Mouse (Mus musculus): ENCODE measurements around the gene Sugct. TPM values are rescaled to one million over a fixed set of nuclear protein-coding genes. Genes with fewer than 3 reads are reported as not detected.
A peak's percentile ranks its signal among the peaks of the same experiment; 100 is the strongest.

Gene Sugct
- total RNA-seq, 2 experiments from 2014 or later = 6.5 TPM

DNA sequence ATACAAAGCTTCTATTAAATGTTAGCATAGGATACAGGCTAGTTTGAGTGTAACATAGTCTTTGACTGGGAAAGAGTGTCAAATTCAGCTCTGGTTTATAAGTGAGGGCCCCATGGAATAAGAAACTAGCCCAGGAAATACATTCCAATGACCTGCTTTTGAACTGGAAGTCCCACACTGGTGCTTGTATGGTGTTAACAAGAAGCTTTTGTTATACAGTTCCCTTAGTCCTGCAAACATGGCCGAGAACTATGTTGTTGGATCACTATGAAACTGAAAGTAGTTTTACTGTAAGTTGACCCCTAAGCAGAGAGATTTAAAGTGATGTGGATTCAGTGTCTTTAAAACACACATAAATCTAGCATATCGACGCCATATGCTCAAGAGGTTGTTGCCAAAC lies 657.5 kb downstream of the Sugct start:
- no peak for DNase-seq

- no peak for DNase-seq
These were observed 664.6 kb downstream of the Sugct start for GRCm38 (mm10) chr13:17030761-17031160.

DNA sequence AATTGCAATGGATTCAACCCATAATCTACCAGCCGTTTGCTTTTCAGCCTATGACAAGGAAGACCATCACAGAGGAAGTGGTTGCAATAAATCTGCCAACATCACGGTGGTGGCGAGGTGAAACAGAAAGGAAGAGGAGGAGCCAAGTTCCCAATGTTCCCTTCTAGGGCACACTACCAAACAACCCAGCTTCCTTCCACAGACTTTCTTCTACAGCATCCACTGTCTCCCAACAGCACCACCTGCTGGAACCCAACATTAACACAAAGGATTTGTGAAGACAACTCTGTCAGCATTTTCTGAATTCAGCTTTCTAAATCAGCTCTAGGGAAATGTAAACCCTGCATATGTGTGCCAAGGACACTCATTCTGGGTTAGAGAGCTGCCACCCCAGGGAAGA lies 666.8 kb downstream of the Sugct start:
- peak; percentile 73 for DNase-seq

- DNase-seq = no peak
These were observed 667.4 kb downstream of the Sugct start for GRCm38 (mm10) chr13:17027846-17028529.

DNA sequence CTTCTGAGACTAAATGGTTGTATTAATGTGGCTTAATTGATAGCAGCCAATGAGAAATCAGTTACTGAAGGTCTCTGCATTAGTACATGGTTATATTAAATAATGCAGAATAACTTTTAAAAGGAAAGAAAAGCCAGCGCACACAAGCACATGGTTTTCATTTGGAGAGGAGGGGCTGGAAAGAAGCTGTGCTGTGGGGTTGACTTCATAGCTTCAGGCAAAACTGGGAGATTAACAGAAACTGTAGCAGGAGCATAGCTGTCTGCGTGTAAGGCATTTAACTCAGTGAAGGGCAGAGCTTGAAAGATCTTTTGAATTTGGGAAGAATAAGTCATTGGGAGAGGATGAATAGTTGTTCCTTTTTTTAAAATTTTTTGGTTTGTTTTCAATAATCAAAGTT lies 668.4 kb downstream of the Sugct start:
- no peak for DNase-seq

GRCm38 (mm10) chr13:16996464-16996863 lies 698.9 kb downstream of the Sugct start:
- DNase-seq = no peak

DNA sequence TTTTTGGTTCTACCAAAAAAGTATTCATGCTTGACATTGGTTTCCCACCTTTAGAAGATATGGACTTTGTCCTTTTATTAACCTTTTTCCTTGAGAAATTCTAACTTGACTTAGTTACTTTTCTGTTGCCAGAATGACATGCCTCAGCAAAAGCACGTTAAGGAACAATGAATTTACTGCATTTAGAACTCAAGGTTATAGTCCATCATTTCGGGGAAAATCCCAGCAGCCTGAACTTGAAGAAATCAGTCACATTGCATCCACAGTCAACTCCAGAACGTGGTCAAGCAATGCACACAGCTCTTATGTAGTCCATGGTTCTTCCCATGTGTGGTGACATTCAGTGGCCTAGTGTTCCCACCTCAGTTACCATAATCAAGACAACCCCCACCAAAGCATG lies 700.0 kb downstream of the Sugct start:
- DNase-seq = no peak

DNA sequence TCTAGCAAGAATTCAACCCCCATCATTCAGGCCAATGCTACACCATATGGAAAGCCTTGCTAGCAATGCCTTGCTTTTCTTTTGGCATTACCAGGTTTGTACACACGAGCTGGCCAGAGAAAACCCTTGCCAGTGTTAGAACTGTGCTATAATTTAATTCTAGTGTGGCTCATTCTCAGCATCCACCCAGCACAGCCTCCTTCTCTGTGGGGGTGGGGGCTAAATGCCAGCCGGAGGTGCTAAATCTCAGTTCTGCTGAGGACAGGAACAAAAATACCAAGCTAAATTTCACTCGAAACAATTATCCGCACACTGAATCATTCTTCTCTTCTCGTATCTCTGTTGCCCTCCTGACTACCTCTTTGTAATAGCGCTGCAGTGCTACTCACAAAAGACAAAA lies 717.6 kb downstream of the Sugct start:
- no peak for DNase-seq

- DNase-seq = peak; percentile 22
These were observed 724.1 kb downstream of the Sugct start for GRCm38 (mm10) chr13:16971277-16971676.

- DNase-seq = no peak
These were observed 726.4 kb downstream of the Sugct start for GRCm38 (mm10) chr13:16968995-16969394.

DNA sequence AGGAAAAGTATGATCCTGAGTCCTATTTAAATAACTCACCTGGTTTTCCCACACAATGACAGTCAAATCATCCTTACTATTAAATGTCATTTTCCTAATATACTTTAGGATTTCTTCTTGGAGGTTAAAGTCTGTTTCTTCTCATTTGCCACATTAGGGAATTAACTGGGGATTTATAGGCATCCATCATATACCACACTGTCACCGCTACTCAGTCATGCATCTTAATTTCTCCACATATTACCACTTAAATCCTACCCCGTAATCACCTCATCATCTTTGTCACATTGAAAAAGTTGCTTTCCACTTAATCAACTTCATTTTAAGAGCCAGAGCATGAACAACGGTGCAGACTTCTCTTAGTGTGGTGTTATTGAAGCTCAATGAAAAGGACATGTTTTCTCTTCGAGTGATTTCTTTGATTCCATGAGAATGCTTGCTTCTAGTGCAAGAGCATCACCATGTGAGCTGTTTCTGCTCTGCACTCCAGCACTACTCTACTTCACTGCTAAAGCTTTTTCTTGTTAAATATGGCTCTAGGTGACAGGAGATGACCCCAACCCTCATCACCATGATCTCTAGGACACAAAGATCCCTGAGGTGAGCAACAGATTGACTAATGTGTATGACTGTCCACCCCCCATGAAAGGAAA lies 730.4 kb downstream of the Sugct start:
- DNase-seq = no peak

DNA sequence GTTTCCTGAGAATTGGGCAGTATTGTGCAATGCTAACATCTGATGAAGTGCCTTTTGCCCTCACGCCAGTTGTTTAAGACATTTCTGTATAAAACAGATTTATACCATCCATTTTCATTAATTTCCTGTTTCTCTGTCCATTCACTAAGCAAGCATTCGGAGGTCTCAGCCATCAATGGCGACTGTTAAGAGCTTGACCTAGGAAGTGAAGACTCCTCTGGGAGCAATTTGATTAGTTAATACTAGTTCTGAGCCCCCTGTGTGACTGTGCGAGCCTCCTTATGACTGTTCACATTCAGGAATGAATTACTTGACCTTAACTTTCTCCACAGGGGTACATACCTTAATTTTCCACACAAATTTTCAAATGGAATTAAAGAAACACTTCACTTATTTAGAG lies 743.3 kb downstream of the Sugct start:
- no peak for DNase-seq

GRCm38 (mm10) chr13:16939466-16939811 lies 755.9 kb downstream of the Sugct start:
- no peak for DNase-seq

DNA sequence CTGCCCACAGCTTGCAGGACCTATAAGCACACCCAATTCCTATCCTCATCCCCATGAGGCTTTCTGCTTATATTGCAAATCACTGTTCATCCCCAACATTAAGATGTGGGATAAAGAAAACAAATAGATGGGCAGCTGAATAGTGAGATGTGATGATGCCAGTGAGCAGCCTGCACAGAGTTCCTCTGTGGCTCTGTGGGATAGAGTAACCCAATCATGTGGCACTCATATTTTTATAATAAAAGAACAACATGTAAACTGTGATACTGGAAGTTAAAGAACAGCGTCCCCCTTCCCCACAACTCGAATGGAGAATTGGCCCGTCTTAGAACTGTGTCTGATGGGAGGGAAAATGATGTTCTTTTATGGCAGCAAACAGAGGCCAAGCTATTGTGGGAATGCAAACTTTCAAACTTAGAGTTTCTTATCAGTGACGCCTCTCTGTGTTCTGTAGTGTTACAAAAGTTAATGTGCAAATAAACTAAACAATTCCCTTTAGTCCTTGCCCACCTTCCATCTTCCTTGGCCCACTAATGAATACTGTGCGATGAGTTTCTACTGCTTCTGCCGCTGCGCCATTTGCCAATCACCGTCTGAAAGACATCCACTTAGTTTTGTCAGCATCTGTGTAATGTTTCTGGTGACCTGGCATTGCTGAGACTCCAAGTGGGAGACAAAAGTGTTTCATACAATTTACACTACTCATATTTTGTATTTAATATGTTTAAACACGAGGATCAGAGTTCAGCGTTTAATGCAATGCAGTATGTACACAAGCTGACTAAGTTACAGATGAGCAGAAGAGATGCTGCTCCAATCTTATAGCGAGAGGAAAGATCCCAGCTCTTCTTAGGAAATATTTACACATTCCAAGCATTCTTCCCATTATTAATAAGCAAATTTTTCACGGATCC lies 756.5 kb downstream of the Sugct start:
- no peak for DNase-seq

DNA sequence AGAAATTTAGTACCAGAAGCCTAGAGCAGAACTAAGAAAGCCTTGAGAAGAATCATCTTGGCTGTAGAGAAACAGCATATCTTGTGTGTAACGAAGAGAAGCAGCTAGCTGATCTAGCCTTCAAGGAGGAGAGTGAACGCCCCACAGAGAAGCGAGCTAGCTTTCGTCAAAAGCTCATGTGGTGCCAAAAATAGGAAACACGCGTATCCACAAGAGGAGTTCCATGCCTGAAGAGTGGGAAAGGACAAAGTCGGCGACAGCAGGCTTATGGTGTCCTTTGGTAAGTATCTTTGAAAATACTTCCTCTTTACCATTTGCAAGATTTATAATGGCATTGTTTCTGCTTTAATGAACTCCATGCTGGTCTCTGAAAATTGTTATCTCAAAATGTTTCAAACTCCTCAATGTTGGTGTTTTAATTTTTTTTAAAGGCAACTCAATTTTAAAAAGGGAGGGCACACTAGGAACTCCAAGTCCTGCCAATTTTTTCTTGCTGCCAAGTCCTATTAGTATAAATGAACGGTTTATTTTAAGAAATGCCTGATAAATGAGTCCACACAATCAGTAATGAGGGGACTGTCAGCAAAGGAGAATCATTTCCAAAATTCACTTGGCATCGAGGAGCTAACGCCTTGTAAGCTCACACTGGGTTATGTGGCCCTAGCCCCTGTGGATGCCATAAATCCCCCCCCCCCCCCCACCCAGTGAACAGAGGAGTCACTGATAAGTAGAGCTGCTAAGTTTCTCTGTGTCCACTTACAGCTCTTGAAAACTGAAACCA lies 757.7 kb downstream of the Sugct start:
- DNase-seq = no peak

DNA sequence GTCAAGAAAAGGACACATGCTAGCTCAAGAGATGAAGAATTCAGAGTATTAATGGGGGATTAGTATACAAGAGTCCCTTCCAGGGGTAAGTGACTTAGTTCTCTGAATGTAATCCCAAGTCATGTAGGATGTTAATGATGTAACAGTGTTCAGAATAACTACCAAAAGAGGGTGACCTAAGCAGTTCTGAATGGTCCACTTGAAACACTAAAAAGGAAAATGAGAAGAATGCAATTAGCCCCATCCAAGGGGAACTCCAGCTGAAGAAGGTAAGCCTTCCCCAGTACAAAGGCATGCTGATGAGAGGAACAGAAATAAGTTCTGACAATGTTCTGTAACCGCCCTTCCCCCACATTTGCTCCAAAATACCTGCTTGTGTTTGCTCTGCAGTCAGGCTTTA lies 760.3 kb downstream of the Sugct start:
- DNase-seq = no peak

GRCm38 (mm10) chr13:16933600-16933999 lies 761.8 kb downstream of the Sugct start:
- no peak for DNase-seq

DNA sequence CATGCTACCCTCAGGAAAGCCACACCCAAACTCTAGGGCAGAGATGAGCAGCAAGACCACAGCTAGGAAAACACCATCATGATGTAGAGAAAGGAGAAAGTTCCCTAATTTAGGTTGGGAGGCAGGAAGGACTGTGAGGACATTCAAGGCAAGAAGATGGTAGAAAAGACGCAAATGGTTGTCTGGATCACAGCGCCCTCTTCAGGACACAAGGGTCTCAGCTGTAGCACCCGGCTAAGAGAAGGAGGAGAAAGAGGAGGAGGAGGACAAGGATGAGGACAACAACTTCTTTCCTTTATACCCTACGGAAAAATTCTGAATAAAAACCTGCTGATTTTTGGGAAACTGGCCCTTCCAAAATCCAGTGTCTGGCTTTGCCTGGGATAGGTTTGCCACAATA lies 774.0 kb downstream of the Sugct start:
- DNase-seq = peak; percentile 4

DNA sequence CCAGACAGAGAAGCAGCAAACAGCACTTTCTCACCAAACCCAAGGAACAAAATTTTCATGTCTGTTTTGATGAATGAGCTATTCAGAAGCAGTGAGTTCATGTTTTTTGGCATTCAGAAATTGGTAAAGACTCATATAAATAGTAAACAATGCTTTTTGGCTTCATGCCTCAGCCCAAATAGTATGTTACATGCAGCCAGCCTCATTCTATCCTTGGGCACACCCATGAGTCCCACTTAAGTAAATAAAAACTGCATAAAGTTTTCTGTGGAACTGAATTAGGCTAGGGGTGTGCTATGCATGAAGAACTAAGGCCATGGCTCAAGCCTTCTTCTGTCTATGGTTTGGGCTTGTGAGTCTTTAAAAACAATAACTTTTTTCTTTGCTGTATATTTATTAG lies 779.7 kb downstream of the Sugct start:
- DNase-seq = no peak

- no peak for DNase-seq
These were observed 783.1 kb downstream of the Sugct start for GRCm38 (mm10) chr13:16912214-16912613.

GRCm38 (mm10) chr13:16906974-16907373 lies 788.4 kb downstream of the Sugct start:
- no peak for DNase-seq

DNA sequence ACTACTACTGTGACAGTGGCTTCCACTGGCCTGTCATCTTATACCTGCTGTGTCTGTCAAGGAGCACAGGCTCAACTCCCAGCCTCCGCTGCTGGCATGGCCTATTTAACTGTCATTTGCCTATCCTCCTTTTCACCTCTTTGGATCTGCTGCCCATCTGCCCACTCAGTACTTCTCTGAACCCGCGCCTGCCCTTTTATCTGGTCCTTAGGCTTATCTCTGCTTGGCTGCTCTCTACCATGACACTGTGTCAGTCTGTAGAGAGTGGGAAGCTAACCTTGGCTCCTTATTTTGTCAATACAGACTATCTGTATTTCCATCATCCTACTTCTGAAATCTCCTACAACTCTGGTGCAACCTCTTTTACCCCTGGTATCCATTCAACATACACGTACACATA lies 793.9 kb downstream of the Sugct start:
- no peak for DNase-seq

All from adrenal gland, postnatal 10 days (tissue).